Mouse (Mus musculus): ENCODE data around the gene Cct8l1. TPM values are rescaled to one million over a fixed set of nuclear protein-coding genes. Genes with fewer than 3 reads are reported as not detected.

The Cct8l1 gene
- polyA plus RNA-seq, 1 experiment: 0.08 TPM

DNA sequence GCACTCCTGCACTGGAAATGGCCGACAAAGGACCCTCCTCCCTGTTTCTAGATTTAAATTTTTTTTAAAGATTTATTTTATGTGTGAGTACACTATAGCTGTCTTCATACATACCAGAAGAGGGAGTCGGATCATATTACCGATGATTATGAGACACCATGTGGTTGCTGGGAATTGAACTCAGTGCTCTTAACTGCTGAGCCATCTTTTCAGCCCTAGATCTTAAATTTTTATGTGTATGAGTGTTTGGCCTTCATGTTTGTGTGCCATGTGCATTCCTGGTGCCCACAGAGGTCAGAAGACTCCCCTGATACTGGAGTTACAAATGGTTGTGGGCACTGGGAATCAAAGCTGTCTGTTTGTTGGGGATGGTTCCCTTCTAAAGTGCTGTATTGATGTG is 25.1 kb downstream of the Cct8l1 start:
- no peak overlapping the region for H3K4me3 ChIP-seq (ENCODE audit: insufficient read depth, low read length)
- no peaks in the 10 kb centered on the region for H3K4me1 ChIP-seq (ENCODE audit: control insufficient read depth, insufficient read depth, low read length)
- H3K27ac ChIP-seq (ENCODE audit: insufficient read depth, low read length): no peak overlapping the region
- TF ChIP-seq POLR2A (IDR thresholded peaks at IDR 0.05; ENCODE audit: extremely low read depth, insufficient read depth, low read length) (no peak), CTCF (IDR thresholded peaks at IDR 0.05; ENCODE audit: extremely low read depth, insufficient read depth, low read length) (no peak)

DNA sequence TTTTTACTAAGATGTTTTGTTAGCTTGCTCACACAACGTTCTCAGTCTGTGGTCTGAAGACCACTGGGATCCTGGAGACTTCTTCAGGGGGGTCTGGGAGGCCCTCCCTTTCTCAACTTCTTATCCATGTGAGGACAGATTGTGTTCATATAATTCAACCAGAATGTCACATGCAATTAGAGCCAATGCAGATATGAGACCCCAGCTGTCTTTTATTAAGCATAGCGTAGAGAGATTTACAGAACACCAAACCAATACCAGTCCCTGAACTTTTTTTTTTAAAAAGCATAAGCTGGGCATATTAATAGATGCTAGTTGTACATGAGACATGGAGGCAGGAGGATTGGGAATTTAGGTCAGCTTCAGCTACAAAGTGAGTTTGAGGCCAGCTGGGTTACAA is 25.8 kb downstream of the Cct8l1 start:
- TF ChIP-seq CTCF (IDR thresholded peaks at IDR 0.05; ENCODE audit: extremely low read depth, insufficient read depth, low read length) (no peak), POLR2A (IDR thresholded peaks at IDR 0.05; ENCODE audit: extremely low read depth, insufficient read depth, low read length) (no peak)
- H3K4me1 ChIP-seq (ENCODE audit: control insufficient read depth, insufficient read depth, low read length): no peaks in the 10 kb centered on the region
- no peak overlapping the region for H3K27ac ChIP-seq (ENCODE audit: insufficient read depth, low read length)
- no peak overlapping the region for H3K4me3 ChIP-seq (ENCODE audit: insufficient read depth, low read length)

DNA sequence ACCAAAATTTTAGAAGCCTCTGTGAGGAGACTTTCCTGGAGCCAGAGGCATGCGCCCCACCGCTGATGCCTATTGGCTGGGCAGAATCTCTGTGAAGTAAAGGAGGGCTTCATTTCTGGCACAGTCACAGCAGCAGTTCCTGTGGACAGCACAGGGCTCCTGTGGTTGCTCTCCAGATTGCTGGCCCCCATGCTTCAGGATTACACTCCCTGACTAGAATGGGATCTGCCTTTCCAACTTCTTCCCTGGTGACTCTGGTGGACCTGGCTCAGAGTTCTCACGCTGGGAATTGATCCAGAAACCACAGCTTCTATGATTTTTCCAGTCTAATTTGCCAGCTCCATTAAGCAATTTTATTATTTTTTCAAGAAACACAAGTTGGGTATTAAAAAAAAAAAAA is 28.2 kb downstream of the Cct8l1 start:
- H3K4me3 ChIP-seq (ENCODE audit: insufficient read depth, low read length): no peak overlapping the region
- no peak overlapping the region for H3K27ac ChIP-seq (ENCODE audit: insufficient read depth, low read length)
- no peak for TF ChIP-seq POLR2A (IDR thresholded peaks at IDR 0.05; ENCODE audit: extremely low read depth, insufficient read depth, low read length)
- no peak for TF ChIP-seq CTCF (IDR thresholded peaks at IDR 0.05; ENCODE audit: extremely low read depth, insufficient read depth, low read length)
- no peaks in the 10 kb centered on the region for H3K4me1 ChIP-seq (ENCODE audit: control insufficient read depth, insufficient read depth, low read length)

DNA sequence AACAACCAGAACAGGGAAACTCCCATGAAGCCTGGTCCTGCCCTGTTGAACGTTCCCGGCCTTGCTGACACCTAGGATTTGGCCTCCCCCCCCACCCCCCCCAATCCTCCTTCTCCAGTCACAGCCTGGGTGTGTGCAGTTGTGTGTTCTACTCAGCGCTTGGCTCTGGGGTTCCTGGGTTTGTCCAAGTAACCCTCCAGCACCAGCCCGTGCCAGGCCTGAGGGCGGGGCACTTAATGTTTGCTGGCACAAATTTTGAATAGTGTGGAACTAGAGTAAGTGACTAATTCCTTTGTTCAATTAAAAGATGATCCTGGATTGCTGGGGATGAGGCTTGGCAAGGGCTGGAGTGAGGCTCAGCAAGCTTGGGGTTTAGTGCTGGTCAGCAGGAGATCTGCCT is 28.7 kb downstream of the Cct8l1 start:
- Histone ChIP-seq H3K4me1 (ENCODE audit: control insufficient read depth, insufficient read depth, low read length) (no peaks in the 10 kb centered on the region), H3K4me3 (ENCODE audit: insufficient read depth, low read length) (no peak overlapping the region), H3K27ac (ENCODE audit: insufficient read depth, low read length) (no peak overlapping the region)
- TF ChIP-seq CTCF (IDR thresholded peaks at IDR 0.05; ENCODE audit: extremely low read depth, insufficient read depth, low read length) (no peak), POLR2A (IDR thresholded peaks at IDR 0.05; ENCODE audit: extremely low read depth, insufficient read depth, low read length) (no peak)

DNA sequence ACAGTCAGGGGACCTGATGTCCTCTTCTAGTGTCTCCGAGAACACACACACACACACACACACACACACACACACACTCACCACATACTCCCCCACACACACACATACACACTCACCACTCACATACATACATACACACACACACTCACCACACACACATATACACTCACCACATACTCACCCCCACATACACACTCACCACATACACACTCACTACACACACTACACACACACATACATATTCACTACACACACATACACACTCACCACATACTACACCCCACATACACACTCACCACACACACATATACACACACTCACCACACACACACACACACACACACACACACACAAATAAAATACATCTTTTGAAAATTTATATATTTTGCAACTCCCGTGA is 31.0 kb downstream of the Cct8l1 start:
- no peaks in the 10 kb centered on the region for H3K4me1 ChIP-seq (ENCODE audit: control insufficient read depth, insufficient read depth, low read length)
- TF ChIP-seq POLR2A (IDR thresholded peaks at IDR 0.05; ENCODE audit: extremely low read depth, insufficient read depth, low read length): no peak
- no peak for TF ChIP-seq CTCF (IDR thresholded peaks at IDR 0.05; ENCODE audit: extremely low read depth, insufficient read depth, low read length)
- H3K4me3 ChIP-seq (ENCODE audit: insufficient read depth, low read length): no peak overlapping the region
- H3K27ac ChIP-seq (ENCODE audit: insufficient read depth, low read length): no peak overlapping the region

DNA sequence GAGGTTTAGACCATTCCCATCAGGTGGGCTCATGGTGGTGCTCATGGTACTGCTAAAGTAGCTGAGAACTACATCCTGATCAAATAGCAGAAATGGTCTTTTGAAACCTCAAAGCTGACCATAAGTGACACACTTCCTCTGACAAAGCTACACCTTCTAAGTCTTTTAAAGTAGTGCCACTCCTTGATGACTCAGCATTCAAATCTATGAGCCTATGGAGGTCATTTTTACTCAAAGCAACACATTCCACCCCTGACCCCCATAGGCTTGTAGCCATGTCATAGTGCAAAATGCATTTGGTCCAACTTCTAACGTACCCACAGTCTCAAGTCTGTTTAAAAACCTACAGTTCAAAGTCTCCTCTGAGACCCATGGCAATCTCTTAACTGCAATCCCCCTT is 35.0 kb downstream of the Cct8l1 start:
- Histone ChIP-seq H3K4me1 (ENCODE audit: control insufficient read depth, insufficient read depth, low read length) (no peaks in the 10 kb centered on the region), H3K27ac (ENCODE audit: insufficient read depth, low read length) (no peak overlapping the region)
- TF ChIP-seq CTCF (IDR thresholded peaks at IDR 0.05; ENCODE audit: extremely low read depth, insufficient read depth, low read length): no peak
- no peak for TF ChIP-seq POLR2A (IDR thresholded peaks at IDR 0.05; ENCODE audit: extremely low read depth, insufficient read depth, low read length)

DNA sequence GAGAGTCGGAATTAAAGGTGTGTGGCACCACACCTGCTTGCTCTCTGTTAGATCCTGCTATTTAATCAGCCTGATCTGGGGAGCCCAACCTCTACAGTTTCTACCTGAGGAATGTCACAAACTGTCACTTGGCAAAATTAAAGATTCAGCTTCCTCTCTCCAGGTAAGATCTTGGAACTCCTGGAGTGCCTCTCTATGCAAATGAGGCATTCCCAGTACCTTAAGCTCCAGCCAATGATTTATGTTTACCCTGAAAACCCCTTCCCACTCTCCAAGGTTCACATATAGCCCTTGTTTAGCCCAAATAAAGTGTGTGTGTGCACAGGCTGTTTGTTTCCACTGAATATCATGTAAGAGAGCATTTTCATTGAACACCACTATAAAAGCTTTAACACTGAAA is 38.3 kb downstream of the Cct8l1 start:
- no peaks in the 10 kb centered on the region for H3K4me1 ChIP-seq (ENCODE audit: control insufficient read depth, insufficient read depth, low read length)
- TF ChIP-seq CTCF (IDR thresholded peaks at IDR 0.05; ENCODE audit: extremely low read depth, insufficient read depth, low read length) (no peak), POLR2A (IDR thresholded peaks at IDR 0.05; ENCODE audit: extremely low read depth, insufficient read depth, low read length) (no peak)
- no peak overlapping the region for H3K4me3 ChIP-seq (ENCODE audit: insufficient read depth, low read length)

More for the DNA sequence above, 35.0 kb downstream of the Cct8l1 start:
- H3K4me3 ChIP-seq (ENCODE audit: insufficient read depth, low read length): no peak overlapping the region

DNA sequence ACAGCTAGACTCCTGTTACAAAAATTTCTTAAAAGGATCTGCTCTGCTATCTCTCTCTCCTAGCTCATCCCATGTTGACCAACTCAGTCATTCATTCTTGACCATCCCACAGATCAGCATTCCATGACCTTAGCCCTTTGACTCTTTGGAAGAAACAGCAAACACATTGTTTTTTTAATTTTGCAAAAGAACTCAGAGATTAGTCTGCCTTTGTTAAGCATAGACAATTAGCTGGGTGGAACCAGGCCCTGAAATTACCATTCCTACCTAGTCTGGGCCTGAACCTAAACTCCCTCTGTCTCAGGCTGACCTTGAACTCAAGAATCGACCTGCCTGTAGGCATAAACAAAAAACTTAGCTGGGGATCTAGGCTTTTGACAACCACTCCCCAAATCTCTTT is 38.8 kb downstream of the Cct8l1 start:
- no peak for TF ChIP-seq POLR2A (IDR thresholded peaks at IDR 0.05; ENCODE audit: extremely low read depth, insufficient read depth, low read length)
- Histone ChIP-seq H3K4me3 (ENCODE audit: insufficient read depth, low read length) (no peak overlapping the region), H3K4me1 (ENCODE audit: control insufficient read depth, insufficient read depth, low read length) (no peaks in the 10 kb centered on the region), H3K27ac (ENCODE audit: insufficient read depth, low read length) (no peak overlapping the region)

More for the DNA sequence above, 38.3 kb downstream of the Cct8l1 start:
- H3K27ac ChIP-seq (ENCODE audit: insufficient read depth, low read length): no peak overlapping the region

DNA sequence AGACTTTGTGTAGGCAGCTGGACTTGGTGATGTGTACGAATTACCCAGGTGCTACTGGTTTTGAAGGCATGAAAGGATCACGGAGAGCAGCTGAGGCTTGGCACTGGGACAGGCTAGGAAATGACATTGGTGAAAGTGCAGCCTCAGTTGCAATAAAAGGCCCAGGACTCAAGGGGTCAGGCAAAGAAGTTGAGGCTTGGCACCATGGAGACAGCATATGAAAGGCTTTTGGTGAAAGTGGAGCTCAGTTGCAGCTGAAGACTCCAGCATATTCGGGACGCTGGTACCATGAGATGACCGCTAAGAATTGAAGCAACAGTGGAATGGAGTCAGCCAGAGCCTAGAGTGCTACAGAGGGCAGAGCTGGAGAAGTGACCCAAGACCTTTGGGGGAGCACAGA is 39.8 kb downstream of the Cct8l1 start:
- no peak for TF ChIP-seq POLR2A (IDR thresholded peaks at IDR 0.05; ENCODE audit: extremely low read depth, insufficient read depth, low read length)
- no peak for TF ChIP-seq CTCF (IDR thresholded peaks at IDR 0.05; ENCODE audit: extremely low read depth, insufficient read depth, low read length)
- no peak overlapping the region for H3K4me3 ChIP-seq (ENCODE audit: insufficient read depth, low read length)
- H3K4me1 ChIP-seq (ENCODE audit: control insufficient read depth, insufficient read depth, low read length): no peaks in the 10 kb centered on the region
- H3K27ac ChIP-seq (ENCODE audit: insufficient read depth, low read length): no peak overlapping the region

DNA sequence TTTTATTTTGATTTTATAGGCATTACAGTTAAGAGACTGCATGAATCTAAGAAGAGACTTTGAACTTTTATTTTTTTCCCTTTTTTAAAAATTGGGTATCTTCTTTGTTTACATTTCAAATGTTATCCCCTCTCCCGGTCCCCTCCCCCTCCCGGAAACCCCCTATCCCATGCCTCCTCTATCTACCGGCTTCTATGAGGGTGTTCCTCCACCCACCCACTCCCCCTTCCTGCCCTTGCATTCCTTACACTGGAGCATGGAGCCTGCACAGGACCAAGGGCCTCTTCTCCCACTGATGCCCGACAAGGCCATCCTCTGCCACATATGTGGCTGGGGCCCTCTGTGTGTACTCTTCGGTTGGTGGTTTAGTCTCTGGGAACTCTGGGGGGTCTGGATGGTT is 40.5 kb downstream of the Cct8l1 start:
- H3K4me3 ChIP-seq (ENCODE audit: insufficient read depth, low read length): no peak overlapping the region
- TF ChIP-seq CTCF (IDR thresholded peaks at IDR 0.05; ENCODE audit: extremely low read depth, insufficient read depth, low read length) (no peak), POLR2A (IDR thresholded peaks at IDR 0.05; ENCODE audit: extremely low read depth, insufficient read depth, low read length) (no peak)
- H3K4me1 ChIP-seq (ENCODE audit: control insufficient read depth, insufficient read depth, low read length): no peaks in the 10 kb centered on the region
- H3K27ac ChIP-seq (ENCODE audit: insufficient read depth, low read length): no peak overlapping the region

Other genes starting within 250 kb of the Cct8l1 start
- 37.7 and 38.3 TPM in 2 replicates for gene Kmt2c, start 17.3 kb upstream of the Cct8l1 start, polyA plus RNA-seq (2012; rRNA removed)
- gene Xrcc2, start 189.8 kb downstream of the Cct8l1 start, polyA plus RNA-seq (2012; rRNA removed): 4.9 and 5.0 TPM in 2 replicates
- gene Actr3b, start 243.9 kb downstream of the Cct8l1 start, polyA plus RNA-seq (2012; rRNA removed): 117 and 126 TPM in 2 replicates

Measured in cortical plate, adult 2 months (tissue).